Mouse (Mus musculus): Measurements from ENCODE around the gene Slk. TPM values are rescaled to one million over a fixed set of nuclear protein-coding genes. Genes with fewer than 3 reads are reported as not detected.

Slk gene
- total and polyA plus RNA-seq, 3 experiments, result 20.0 to 128 (median 112) TPM

- H3K27me3 ChIP-seq (ENCODE audit: insufficient read depth, low read length), result peaks cover 15% of the 10 kb centered on the region
- ATAC-seq (ENCODE audit: extremely low read depth, insufficient number of reproducible peaks, low FRiP score, poor library complexity, severe bottlenecking) (no peak), DNase-seq (ENCODE audit: low spot score) (no peak)
- peaks cover 44% of the 10 kb centered on the region for H3K4me1 ChIP-seq (ENCODE audit: insufficient read depth, low read depth, low read length)
- TF ChIP-seq GATA1 (IDR thresholded peaks at IDR 0.05; ENCODE audit: borderline replicate concordance, low read length) (no peak), CTCF (IDR thresholded peaks at IDR 0.05; ENCODE audit: low read depth, low read length) (no peak)
- no peak overlapping the region for H3K4me3 ChIP-seq (ENCODE audit: low read depth, low read length)
- peaks cover 16% of the 10 kb centered on the region for H3K36me3 ChIP-seq (replicated peaks)
- no peaks in the 10 kb centered on the region for H3K9me3 ChIP-seq (replicated peaks)
Observed at GRCm38 (mm10) chr19:47537879-47538278, 41.6 kb upstream of the Slk start.

GRCm38 (mm10) chr19:47538801-47539200 is 40.7 kb upstream of the Slk start:
- Histone ChIP-seq H3K4me1 (ENCODE audit: insufficient read depth, low read depth, low read length) (peaks cover 44% of the 10 kb centered on the region), H3K9me3 (replicated peaks) (no peaks in the 10 kb centered on the region), H3K36me3 (replicated peaks) (peaks cover 8% of the 10 kb centered on the region), H3K27me3 (ENCODE audit: insufficient read depth, low read length) (peaks cover 15% of the 10 kb centered on the region), H3K4me3 (ENCODE audit: low read depth, low read length) (no peak overlapping the region)
- DNase-seq (ENCODE audit: low spot score) (no peak), ATAC-seq (ENCODE audit: extremely low read depth, insufficient number of reproducible peaks, low FRiP score, poor library complexity, severe bottlenecking) (peak; percentile 41)
- no peak for TF ChIP-seq CTCF (IDR thresholded peaks at IDR 0.05; ENCODE audit: low read depth, low read length)
- no peak for TF ChIP-seq TAL1 (conservative IDR thresholded peaks at IDR 0.05; ENCODE audit: low read depth, low read length)
- TF ChIP-seq POLR2AphosphoS5 (IDR thresholded peaks at IDR 0.05; ENCODE audit: insufficient replicate concordance, low read depth, low read length), result no peak
- no peak for TF ChIP-seq GATA1 (IDR thresholded peaks at IDR 0.05; ENCODE audit: borderline replicate concordance, low read length)
- TF ChIP-seq GATA2 (IDR thresholded peaks at IDR 0.05; ENCODE audit: borderline replicate concordance, low read depth, low read length), result no peak

- Histone ChIP-seq H3K9me3 (replicated peaks) (no peaks in the 10 kb centered on the region), H3K4me1 (ENCODE audit: insufficient read depth, low read depth, low read length) (peaks cover 25% of the 10 kb centered on the region), H3K36me3 (replicated peaks) (no peaks in the 10 kb centered on the region), H3K27me3 (ENCODE audit: insufficient read depth, low read length) (peaks cover 22% of the 10 kb centered on the region), H3K4me3 (ENCODE audit: low read depth, low read length) (no peak overlapping the region)
- ATAC-seq (ENCODE audit: extremely low read depth, insufficient number of reproducible peaks, low FRiP score, poor library complexity, severe bottlenecking), result no peak
- DNase-seq (ENCODE audit: low spot score), result no peak
- TF ChIP-seq GATA2 (IDR thresholded peaks at IDR 0.05; ENCODE audit: borderline replicate concordance, low read depth, low read length), result no peak
- no peak for TF ChIP-seq CTCF (IDR thresholded peaks at IDR 0.05; ENCODE audit: low read depth, low read length)
- TF ChIP-seq POLR2AphosphoS5 (IDR thresholded peaks at IDR 0.05; ENCODE audit: insufficient replicate concordance, low read depth, low read length), result no peak
- TF ChIP-seq TAL1 (conservative IDR thresholded peaks at IDR 0.05; ENCODE audit: low read depth, low read length), result no peak
Observed at GRCm38 (mm10) chr19:47542441-47542840, 37.0 kb upstream of the Slk start.

GRCm38 (mm10) chr19:47545055-47545454 is 34.4 kb upstream of the Slk start:
- no peak overlapping the region for H3K4me3 ChIP-seq (ENCODE audit: low read depth, low read length)
- no peaks in the 10 kb centered on the region for H3K9me3 ChIP-seq (replicated peaks)
- H3K4me1 ChIP-seq (ENCODE audit: insufficient read depth, low read depth, low read length), result peaks cover 9% of the 10 kb centered on the region; the same call in 1 of the 2 replicates
- TF ChIP-seq POLR2AphosphoS5 (IDR thresholded peaks at IDR 0.05; ENCODE audit: insufficient replicate concordance, low read depth, low read length) (no peak), TAL1 (conservative IDR thresholded peaks at IDR 0.05; ENCODE audit: low read depth, low read length) (no peak), CTCF (IDR thresholded peaks at IDR 0.05; ENCODE audit: low read depth, low read length) (no peak), GATA2 (IDR thresholded peaks at IDR 0.05; ENCODE audit: borderline replicate concordance, low read depth, low read length) (no peak), GATA1 (IDR thresholded peaks at IDR 0.05; ENCODE audit: borderline replicate concordance, low read length) (no peak)
- H3K36me3 ChIP-seq (replicated peaks), result no peaks in the 10 kb centered on the region
- DNase-seq (ENCODE audit: low spot score) (no peak), ATAC-seq (ENCODE audit: extremely low read depth, insufficient number of reproducible peaks, low FRiP score, poor library complexity, severe bottlenecking) (no peak)
- H3K27me3 ChIP-seq (ENCODE audit: insufficient read depth, low read length), result peaks cover 26% of the 10 kb centered on the region

GRCm38 (mm10) chr19:47545528-47545927 is 34.0 kb upstream of the Slk start:
- Histone ChIP-seq H3K27me3 (ENCODE audit: insufficient read depth, low read length) (peaks cover 28% of the 10 kb centered on the region), H3K4me3 (ENCODE audit: low read depth, low read length) (no peak overlapping the region), H3K36me3 (replicated peaks) (no peaks in the 10 kb centered on the region), H3K4me1 (ENCODE audit: insufficient read depth, low read depth, low read length) (peaks cover 9% of the 10 kb centered on the region; the same call in 1 of the 2 replicates), H3K9me3 (replicated peaks) (peaks cover 2% of the 10 kb centered on the region; the same call in 1 of the 2 replicates)
- ATAC-seq (ENCODE audit: extremely low read depth, insufficient number of reproducible peaks, low FRiP score, poor library complexity, severe bottlenecking) (no peak), DNase-seq (ENCODE audit: low spot score) (no peak)
- TF ChIP-seq CTCF (IDR thresholded peaks at IDR 0.05; ENCODE audit: low read depth, low read length), result no peak
- TF ChIP-seq GATA1 (IDR thresholded peaks at IDR 0.05; ENCODE audit: borderline replicate concordance, low read length), result no peak
- no peak for TF ChIP-seq TAL1 (conservative IDR thresholded peaks at IDR 0.05; ENCODE audit: low read depth, low read length)
- no peak for TF ChIP-seq GATA2 (IDR thresholded peaks at IDR 0.05; ENCODE audit: borderline replicate concordance, low read depth, low read length)
- TF ChIP-seq POLR2AphosphoS5 (IDR thresholded peaks at IDR 0.05; ENCODE audit: insufficient replicate concordance, low read depth, low read length), result no peak

GRCm38 (mm10) chr19:47548432-47549076 is 30.9 kb upstream of the Slk start:
- Histone ChIP-seq H3K27me3 (ENCODE audit: insufficient read depth, low read length) (peaks cover 13% of the 10 kb centered on the region), H3K9me3 (replicated peaks) (peaks cover 2% of the 10 kb centered on the region; the same call in 1 of the 2 replicates), H3K4me3 (ENCODE audit: low read depth, low read length) (no peak overlapping the region), H3K36me3 (replicated peaks) (no peaks in the 10 kb centered on the region), H3K4me1 (ENCODE audit: insufficient read depth, low read depth, low read length) (peaks cover 2% of the 10 kb centered on the region; the same call in 1 of the 2 replicates)
- ATAC-seq (ENCODE audit: extremely low read depth, insufficient number of reproducible peaks, low FRiP score, poor library complexity, severe bottlenecking) (no peak), DNase-seq (ENCODE audit: low spot score) (no peak)
- TF ChIP-seq TAL1 (conservative IDR thresholded peaks at IDR 0.05; ENCODE audit: low read depth, low read length) (no peak), CTCF (IDR thresholded peaks at IDR 0.05; ENCODE audit: low read depth, low read length) (no peak), GATA1 (IDR thresholded peaks at IDR 0.05; ENCODE audit: borderline replicate concordance, low read length) (no peak), GATA2 (IDR thresholded peaks at IDR 0.05; ENCODE audit: borderline replicate concordance, low read depth, low read length) (no peak), POLR2AphosphoS5 (IDR thresholded peaks at IDR 0.05; ENCODE audit: insufficient replicate concordance, low read depth, low read length) (no peak)

Data from G1E (cell line).